In the genomic region with DNA sequence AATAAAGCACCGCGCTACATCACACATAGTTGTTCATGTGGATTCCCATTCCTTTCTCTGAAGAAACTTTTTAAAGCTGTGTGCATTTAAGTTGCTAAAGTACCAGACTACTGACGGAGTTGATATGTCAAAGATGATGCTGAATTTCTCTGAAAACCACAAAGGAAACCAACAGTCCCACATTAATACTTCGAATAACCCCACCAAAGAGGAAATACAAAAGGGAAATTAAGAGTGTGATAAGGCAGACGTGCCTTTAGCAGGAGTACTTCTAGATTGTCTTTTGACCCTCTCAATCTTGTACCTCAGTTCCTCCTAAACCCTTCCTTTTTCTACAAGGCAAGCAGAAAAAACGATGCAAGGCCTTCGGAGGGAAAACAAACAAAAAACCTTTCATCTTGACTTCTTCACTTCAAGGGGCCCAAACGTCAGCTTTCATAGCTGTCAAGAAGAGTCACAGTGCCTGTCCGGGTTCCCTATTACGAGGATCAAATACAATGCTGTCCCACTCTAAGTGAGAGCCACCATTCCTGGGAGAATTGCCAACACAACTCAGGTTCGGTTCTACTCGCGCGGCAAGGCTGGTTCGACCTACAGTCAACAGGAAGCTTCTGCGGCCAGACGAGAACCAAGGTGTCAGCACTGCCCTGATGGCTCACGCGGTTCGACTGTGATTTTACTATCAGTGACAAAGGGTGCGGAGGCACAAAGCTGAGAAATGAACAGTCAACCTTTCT, we compare ENCODE assay signal across 8 mouse cellular contexts. TPM values are rescaled to one million over a fixed set of nuclear protein-coding genes. Genes with fewer than 3 reads are reported as not detected.
DNase-seq lines count a peak whose midpoint lies in the region; TF ChIP-seq lines count a peak whose summit lies in the region.

No protein-coding gene starts in this region.

- H3K27ac ChIP-seq in olfactory bulb, adult 2 months (ENCODE audit: insufficient read depth, low read depth, low read length): peak overlapping the region; percentile 76

- peak; percentile 59 for DNase-seq in embryo, embryonic 10 days (ENCODE audit: low spot score)
- no peak for DNase-seq in embryo, embryonic 9.5 days (ENCODE audit: extremely low spot score)
- peak; percentile 48 for DNase-seq in ES-CJ7 (ENCODE audit: low read depth, low spot score)
- DNase-seq in cerebellum, postnatal 10 days: peak; percentile 62 to 75
- peak; percentile 9 for DNase-seq in gastrocnemius, postnatal 25 days
- peak; percentile 63 for DNase-seq in kidney, adult 9 months
- DNase-seq in lung, adult 18-20 months: peak; percentile 44 to 65

- H3K4me1 ChIP-seq in olfactory bulb, adult 2 months (ENCODE audit: control insufficient read depth, insufficient read depth, low read length): no peaks in the 10 kb centered on the region

- WGBS in olfactory bulb, adult 2 months: 20% methylated on average over 21 of the region's 21 CpGs

- TF ChIP-seq CTCF in olfactory bulb, adult 2 months (IDR thresholded peaks at IDR 0.05; ENCODE audit: insufficient read depth, low read depth, low read length): no peak

- no peak for TF ChIP-seq POLR2A in olfactory bulb, adult 2 months (IDR thresholded peaks at IDR 0.05; ENCODE audit: insufficient read depth, low read depth, low read length)

- H3K4me3 ChIP-seq in olfactory bulb, adult 2 months (ENCODE audit: insufficient read depth, low read depth, low read length): peak overlapping the region; percentile 82

RNA-seq across cellular contexts. Expression of gene Yes1, which starts 0.7 kb away (rescaled TPM):
- total RNA-seq in gastrocnemius, postnatal 25 days (2021): 1 to 10 TPM; 8.0 to 9.0 TPM
- polyA plus RNA-seq in olfactory bulb, adult 2 months (2012; ENCODE audit: insufficient read depth, insufficient read length, low replicate concordance, missing spikeins): not detected in 2 replicates
